Mouse (Mus musculus) ES-Bruce4 (cell line): Measurements from ENCODE around the gene Enthd1.

Experiments
- CTCF ChIP-seq: IDR thresholded peaks from one replicate; pipeline ENCODE4 v1.8.1; 2011; ENCODE audit warnings: low read depth, low read length
- EP300 ChIP-seq: IDR thresholded peaks from 2 replicates; pipeline ENCODE4 v1.6.1; 2011; ENCODE audit warnings: low read depth, low read length; ENCODE audit not compliant: insufficient read depth
- POLR2A ChIP-seq: IDR thresholded peaks from one replicate; pipeline ENCODE4 v1.8.1; 2011; ENCODE audit warnings: low read length; ENCODE audit not compliant: insufficient read depth

DNA sequence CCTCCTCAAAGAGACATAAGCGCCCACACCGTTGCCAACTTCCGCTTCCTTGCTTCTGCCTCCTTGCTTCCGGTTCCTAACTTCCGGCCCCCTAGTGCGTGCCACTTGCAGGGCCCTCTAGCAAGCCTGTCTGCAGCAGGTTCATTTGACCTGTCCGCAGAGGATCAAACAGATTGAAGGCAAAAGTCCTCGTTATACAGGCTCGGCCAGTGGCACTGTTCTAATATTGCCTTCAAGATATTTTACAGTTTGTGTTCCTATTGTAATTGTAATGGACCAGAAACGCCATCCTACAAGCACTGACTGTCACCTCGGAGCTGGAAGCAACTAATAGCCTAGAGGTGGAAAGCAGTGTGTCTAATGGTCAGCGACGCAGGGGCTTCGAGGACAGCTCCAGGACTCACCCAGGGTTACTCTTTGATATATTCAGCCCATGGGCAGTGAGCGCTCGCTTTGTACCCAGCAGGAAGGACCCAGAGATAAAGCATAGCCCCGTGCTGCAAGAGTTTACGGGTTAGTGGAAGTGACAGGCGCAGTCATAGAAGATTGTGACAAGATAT is at the start of gene Enthd1:
- TF ChIP-seq EP300 (no peak), POLR2A (no peak), CTCF (no peak)
